Mouse (Mus musculus): ENCODE results near the gene Nhlrc4.

The Nhlrc4 gene

DNA sequence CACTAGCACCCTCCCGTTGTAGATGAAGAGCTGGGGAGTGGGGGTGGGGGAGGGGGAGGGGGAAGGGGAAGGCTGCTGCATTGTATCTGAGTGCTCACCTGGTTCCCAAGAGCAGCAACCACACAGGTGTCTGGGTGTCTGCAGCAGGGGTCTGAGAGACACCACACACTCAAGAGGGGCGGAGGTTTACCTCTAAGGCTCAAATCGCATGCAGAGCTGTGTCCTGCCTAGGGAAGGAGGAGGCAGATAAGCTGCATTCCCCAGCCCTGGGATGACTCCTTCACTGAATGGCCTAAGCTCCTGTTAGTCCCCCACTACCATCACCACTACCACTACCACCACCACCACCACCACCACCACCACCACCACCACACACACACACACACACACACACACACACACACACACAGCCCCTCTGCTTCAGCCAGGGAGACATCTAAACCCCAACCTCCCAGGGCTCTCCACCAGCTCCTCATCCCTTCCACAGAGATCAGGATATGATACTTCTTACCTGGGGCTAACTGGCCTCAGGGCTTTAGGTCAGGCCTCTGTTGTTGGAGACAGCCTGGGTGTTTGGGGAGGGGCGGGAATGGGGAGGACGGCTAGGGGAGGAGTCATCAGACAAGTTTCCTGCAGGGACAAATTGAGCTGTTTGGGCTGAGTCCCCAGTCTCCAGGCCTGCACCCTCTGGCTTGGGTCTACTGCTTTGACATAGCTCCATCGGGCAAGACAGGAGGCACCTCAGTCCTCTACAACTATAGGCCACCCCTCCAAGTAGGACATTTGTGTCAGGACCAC lies at the start of gene Nhlrc4, which contains the start of gene Pigq:
Gene Nhlrc4, minus strand, starts transcription at position 596 of the 798 bp plus-strand sequence.
Gene Pigq, minus strand, starts transcription at position 571 of the 798 bp plus-strand sequence.
- in situ Hi-C loops (cut with MboI, MseI), result no loop called here

DNA sequence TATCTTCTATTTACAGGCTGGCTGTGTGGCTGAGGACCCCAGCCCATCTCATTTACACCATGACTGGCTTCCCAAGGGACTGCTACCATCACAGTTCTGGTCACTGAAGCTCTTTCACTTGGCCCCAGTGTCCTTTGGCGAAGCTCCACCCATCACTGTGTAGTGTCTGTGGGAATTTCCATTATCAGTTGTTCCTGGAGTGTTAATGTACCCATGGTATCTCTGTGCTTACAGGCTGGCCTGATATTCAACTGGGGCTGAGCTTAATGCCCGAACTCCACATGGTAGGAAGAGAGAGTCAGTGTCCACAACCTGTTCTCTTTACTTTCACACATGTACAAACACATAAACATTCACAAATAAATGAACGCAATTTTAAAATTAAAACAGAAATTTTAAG lies 48.7 kb upstream of the Nhlrc4 start:
- in situ Hi-C loops (cut with MboI, MseI), result loop anchor here (5.0 kb wide), 1 partner anchor 106 kb away; no protein-coding TSS in a partner anchor

DNA sequence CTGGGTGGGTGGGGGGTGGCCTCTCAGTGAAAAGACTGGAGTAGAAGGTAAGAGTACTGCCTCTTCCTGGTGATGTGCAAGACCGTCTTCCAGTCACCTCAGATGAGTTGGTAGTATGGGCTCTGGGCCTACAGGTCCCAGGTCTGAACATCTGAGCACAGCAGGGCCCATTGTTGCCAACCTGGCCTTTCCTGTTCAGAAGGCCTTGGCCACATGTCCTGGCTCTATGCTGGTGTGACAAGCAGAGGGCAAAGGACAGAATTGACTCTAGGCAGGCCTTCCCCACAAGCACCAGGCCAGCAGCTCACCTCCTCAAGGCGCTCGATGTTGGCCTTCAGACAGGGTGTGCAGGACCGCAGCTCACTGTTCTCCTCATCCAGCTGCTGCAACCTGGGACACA lies 47.5 kb upstream of the Nhlrc4 start:
- in situ Hi-C loops (cut with MboI, MseI), result loop anchor here (5.0 kb wide), 1 partner anchor 105 kb away; no protein-coding TSS in a partner anchor

DNA sequence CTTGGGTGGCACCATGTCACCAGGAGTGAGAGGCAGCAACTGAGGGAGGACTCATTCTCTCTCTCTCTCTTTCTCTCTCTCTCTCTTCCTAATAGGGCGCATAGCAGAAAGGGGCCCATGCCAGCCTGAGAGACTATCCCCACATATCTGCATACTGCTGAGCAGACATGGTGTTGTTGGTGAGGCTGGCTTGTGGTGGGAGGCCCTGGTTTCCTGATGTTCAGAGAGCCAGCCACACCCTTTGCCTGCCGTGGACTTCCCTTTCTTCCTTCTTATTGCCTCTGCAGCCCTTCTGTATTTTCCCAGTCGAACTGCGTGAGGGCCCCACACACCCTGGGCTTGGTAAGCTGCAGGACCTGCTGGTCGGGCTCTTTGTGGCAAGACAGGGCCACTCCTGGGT lies 45.6 kb upstream of the Nhlrc4 start:
- in situ Hi-C loops (cut with MboI, MseI), result loop anchor here (5.0 kb wide), 1 partner anchor 103 kb away; no protein-coding TSS in a partner anchor

DNA sequence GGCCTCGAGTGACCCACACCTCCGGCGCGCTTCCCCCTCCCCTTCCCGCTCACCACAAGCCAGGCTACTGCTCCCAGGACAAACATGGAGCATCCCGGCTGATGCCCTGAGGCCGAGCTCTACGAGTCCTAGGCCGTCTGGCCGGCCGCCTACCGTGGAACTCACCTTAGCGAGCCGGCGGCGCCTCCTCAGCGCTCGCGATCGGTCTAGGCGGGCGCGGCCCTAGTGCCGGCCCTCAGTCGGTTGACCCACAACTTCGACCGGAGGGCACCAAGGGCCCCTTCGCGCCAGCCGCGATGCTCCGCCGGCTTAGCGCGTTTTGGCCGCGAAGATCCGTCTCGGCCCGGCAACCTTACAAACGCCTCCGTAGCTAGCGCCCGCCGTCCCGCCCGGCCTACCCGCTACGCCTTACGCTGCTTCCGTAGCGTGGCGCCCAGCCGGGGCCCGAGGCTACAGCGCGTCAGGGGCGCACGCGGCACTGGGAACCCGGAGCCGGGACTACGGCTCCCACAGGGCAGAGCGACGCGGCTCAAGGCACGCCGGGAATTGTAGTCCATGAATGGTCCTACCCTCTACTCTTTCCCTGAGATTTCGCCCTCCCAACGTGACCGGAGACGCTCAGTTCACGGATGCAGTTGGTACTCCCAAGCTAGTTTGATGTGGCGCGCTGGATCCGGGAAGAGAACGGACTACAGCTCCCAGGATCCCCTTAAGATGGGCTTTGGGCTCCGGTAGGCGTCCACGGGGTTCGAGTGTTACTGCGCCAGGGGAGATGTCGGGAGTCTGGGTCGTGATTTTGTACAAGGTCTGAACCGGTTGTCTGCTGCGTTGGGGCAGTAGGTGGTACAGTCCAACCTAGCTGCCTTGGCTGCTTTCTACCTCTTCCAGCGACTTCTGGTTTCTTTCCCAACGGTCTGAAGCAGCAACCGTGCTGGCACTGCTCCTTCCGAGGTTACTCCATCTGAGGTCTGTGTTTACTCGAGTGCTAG lies 40.8 kb upstream of the Nhlrc4 start, which contains the start of gene Capn15:
Gene Capn15, minus strand, starts transcription at position 491 of the 989 bp plus-strand sequence.
- in situ Hi-C loops (cut with MboI, MseI), result no loop called here

DNA sequence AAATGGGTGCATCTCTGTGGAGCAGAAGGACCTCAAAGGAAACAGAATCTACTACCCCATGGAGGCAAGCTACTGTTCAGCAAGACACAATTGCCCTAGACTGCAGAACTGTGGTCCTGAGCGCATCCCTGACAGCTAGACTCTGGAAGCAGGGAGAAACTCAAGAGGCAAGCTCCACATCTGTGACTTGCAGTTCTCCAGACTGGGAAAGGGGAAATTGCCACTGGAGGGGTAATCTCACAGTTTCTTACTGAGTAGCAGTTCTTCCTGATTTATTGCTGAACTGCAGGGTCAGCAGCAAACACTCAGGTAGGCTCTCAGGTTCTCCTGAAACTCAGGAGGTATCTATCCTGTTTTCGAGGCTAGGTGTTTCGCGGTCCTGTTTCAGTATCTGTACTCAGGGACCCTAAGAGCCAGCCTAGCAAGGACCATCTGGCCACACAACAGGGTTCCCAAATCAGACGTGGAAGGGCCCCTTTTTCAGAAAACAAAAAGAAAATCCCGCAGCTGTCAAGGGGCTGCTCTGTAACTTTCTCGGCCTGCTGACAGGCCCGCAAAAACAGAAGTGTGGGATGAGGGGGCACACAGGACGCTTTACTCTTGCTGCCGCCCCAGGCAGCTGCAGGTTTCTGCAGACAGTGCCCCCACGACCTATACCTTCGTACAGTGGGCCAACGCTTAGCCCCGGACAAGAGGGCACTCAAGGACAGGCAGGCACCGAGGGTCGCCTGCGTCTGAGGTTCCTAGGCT lies 40.0 kb upstream of the Nhlrc4 start:
- in situ Hi-C loops (cut with MboI, MseI), result no loop called here

DNA sequence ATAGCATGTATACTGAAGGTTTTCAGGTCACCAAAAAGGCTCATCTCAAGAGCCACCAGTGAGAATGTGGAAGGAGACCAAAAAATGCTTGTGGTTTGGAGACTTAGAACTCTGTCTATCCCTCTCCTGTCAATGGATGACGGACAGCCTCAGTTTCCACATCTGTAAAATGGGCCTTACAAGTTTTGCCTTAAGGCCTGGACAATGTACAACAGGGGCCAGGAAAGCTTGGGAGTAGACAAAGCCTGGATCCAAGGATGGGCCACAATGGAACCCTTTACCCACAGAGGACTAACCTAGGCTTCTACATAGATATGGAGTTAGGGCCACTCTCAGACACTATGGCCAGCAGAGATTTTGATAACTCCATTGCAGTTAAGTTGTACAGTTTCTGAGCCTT lies 39.3 kb upstream of the Nhlrc4 start:
- in situ Hi-C loops (cut with MboI, MseI), result no loop called here

DNA sequence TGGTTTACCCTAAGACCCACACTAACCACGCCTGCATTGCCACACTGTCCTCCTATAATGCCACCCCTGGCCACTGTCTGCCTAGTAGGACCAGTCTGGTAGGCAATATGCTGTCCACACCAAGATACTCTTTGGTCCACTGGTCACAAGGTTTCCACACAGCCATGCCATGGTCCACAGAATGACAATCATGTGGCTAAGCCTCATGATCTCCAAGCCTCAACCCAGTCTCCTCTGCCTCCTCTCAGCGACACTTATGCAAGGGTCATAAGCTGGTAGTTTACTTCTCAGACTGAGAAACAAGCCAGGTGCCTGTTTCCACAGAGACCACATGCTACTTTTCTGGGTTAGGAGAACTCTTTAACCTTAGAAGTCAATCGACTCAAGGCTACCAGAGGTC lies 38.2 kb upstream of the Nhlrc4 start:
- in situ Hi-C loops (cut with MboI, MseI), result no loop called here

DNA sequence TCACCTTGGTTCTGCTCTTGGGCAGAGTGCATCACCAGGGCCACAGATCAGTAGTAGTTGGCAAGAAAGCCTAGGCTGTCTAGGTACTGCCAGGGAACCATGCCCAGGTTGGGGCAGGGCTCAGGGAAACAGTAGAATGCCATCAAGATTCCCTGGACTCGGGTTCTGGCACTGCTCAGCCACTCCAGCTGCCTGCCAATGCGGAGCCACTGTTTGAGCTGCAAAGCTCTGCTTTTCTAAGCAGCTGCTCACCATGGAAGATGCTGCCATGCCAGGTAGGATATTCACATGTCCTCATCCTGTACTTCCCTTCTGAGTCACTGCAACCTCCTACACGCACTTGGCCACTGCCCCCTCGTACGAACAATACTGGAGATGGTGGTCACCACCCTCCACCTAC lies 36.1 kb upstream of the Nhlrc4 start:
- in situ Hi-C loops (cut with MboI, MseI), result no loop called here

DNA sequence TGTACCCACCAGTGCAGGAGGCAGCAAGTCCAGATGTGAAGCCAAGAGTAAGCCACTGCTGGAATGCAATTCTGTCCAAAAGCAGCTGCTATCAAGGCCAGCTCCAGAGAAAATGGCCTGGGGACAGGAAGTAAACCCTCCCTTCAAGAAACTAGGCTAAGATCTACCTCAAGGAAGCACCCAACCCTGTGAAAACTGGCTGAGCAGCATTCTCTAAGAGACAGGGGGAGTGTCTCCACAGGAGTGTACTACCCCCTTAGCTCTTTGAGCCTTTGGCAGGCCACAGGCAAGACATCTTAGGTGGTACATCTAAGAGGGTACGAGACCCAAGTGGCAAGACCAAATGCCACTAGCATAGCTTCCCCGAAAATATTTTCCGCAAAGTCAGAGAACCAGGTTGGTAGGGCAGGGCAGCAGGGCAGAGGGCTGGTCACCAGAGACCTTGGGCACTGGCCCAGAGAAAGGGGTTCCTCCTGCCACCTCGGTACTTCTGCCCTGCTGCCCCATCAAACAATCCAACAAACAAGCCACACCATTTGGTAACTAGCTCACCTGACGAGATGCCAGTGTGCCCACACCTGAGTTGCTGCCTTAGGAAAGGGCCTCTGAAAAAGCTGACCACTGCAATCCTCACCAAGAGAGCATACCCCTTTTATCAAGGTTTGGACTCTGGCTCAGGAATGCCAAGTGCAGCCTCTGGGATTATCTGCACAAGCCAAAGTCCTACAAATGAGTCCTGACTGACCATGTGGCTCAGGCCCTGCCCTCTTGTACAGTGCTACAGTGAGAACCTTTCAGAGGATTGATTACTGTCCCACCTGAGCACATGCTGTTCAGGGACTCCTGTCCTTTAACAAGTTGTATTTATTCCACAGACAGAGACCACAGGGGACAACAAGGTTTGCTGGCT lies 35.3 kb upstream of the Nhlrc4 start:
- in situ Hi-C loops (cut with MboI, MseI), result no loop called here

DNA sequence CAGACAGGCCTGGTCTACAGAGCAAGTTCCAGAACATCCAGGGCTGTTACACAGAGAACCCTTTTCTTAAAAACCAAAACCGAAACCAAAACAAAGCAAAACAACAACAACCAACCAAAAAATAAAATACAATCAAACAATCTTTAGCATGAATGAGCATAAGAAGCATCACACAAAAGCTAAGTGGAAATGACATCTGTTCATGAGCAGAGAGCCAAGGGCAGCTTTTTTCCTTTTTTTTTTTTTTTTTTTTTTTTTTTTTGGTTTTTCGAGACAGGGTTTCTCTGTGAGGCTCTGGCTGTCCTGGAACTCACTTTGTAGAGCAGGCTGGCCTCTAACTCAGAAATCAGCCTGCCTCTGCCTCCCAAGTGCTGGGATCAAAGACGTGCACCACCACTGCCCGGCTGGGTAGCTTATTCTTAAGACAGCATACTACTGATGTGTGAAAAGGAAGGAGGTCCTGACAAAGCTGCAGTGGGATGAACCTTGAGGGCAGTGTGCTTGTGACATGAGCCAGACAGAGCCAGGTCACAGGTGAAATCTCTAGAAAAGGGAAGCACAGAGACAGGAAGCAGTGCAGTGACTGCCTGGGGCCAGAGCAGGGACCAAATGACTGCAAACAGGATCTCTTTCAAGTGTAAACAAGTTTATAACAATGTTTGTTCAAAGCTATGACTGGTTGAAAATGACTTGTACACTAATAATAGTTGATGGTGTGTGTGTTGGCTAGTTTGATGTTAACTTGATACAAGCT lies 26.4 kb upstream of the Nhlrc4 start:
- in situ Hi-C loops (cut with MboI, MseI), result no loop called here

DNA sequence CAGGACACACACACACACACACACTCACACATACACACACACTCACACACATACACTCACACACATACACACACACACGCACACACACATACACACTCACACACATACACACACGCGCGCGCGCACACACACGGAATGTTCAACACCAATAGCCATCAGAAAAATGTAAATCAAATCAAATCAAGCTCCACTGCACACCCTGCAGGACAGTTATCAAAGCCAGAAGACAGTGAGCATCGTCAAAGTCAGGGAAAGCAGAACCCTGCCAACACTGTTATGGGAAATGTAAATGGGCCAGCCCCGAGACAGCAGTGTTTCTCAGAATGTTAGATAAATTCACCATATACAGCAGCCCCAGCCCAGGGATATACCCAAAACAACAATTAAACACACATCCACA lies 25.7 kb upstream of the Nhlrc4 start:
- in situ Hi-C loops (cut with MboI, MseI), result no loop called here

DNA sequence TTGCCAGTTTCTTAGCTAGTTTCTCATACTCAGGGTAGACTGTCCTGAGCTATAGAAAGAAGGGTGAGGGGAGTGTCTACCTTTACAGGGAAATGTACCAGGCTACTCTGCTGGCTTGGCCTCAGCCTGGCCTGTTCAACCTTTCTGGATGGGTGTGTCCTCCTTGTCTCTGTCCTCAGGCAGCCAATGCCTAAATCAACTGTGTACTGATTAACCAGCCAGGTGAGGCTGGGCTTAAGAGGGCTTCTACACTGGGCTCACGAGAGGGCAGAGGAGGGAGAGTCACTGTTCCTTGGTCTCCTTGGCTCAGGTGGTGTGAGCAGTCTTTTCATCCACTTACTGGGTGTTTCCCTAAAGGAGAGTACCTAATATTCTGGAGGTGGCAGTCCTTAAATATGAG lies 23.4 kb upstream of the Nhlrc4 start:
- in situ Hi-C loops (cut with MboI, MseI), result no loop called here

DNA sequence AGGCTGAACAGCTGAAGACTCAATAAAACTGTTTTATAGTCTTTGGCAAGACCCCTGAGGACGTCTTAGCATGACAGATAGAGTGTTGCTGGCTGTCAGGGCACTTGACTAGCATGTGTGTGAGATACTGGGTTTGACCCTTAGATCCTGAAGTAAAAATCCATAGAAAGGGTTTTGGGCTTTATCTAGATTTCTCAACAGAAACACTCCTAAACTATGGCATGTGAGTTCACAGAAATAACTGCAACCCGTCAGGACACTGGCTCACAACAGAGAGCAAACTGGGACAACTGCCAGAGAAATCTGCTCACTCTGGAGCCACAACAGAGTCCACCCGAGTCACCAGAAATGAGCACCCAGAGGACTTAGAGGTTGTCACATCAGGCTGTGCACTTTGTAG lies 22.9 kb upstream of the Nhlrc4 start:
- in situ Hi-C loops (cut with MboI, MseI), result no loop called here

DNA sequence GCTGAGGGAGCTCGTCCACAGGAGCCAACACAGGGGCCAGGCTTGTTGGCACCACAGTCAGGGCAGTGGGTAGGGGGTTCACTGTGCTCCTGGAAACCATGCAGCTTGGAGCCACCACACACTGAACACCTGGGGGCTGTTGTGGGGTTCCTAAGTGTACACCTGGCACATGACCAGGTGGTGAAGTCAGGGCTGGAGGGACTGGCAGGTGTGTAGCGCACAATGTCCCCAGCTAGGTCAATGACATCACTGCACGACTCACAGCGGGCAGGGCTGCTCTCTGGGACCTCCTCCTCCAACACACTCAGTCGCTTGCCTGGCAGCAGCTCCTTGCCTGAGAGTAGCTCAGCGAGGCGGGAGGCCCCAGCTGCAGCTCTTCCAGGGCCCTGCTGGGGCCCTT lies 19.5 kb upstream of the Nhlrc4 start:
- in situ Hi-C loops (cut with MboI, MseI), result no loop called here

DNA sequence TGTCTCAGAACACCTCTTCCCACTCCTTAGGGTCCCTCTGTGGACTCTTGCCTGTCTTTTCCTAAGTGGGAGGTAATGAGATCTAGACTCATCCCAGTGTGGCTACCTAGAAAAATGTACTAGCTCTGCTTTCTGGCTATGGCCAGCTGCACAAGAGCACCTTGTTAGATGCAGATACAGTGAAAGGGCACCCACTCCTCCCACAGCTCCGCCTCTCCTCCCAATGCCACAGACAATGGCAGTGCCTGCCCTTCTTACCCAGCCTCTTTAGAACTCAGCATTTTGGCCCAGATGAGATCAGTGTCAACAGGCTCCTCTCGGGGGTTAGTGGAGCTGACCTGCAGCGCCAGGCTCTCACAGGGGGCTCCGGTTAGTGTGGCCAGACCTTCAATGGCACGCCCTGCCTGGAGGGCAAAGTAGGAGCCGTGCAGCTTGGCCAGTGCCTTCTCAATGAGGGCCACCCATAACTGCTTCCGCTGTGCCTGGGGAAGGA lies 17.7 kb upstream of the Nhlrc4 start:
- in situ Hi-C loops (cut with MboI, MseI), result no loop called here

DNA sequence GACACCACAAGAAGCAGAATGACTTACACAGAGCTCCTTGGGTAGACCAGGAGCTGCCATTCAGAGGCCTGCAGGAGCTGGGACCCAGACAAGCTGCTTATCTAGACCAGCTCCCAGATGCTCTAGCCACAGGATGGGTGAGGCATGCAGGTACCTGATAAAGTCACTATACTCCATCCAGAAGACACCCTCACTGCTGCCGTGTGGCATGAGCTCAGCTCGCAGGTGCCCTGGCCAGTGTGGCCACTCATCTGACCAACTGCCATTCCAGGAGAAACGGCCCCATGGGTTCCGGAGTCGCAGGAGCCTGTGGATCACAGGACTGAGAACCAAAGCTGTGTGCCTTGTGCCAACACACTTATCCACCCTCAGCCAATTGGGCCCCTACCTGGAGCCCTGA lies 16.8 kb upstream of the Nhlrc4 start:
- in situ Hi-C loops (cut with MboI, MseI), result no loop called here

DNA sequence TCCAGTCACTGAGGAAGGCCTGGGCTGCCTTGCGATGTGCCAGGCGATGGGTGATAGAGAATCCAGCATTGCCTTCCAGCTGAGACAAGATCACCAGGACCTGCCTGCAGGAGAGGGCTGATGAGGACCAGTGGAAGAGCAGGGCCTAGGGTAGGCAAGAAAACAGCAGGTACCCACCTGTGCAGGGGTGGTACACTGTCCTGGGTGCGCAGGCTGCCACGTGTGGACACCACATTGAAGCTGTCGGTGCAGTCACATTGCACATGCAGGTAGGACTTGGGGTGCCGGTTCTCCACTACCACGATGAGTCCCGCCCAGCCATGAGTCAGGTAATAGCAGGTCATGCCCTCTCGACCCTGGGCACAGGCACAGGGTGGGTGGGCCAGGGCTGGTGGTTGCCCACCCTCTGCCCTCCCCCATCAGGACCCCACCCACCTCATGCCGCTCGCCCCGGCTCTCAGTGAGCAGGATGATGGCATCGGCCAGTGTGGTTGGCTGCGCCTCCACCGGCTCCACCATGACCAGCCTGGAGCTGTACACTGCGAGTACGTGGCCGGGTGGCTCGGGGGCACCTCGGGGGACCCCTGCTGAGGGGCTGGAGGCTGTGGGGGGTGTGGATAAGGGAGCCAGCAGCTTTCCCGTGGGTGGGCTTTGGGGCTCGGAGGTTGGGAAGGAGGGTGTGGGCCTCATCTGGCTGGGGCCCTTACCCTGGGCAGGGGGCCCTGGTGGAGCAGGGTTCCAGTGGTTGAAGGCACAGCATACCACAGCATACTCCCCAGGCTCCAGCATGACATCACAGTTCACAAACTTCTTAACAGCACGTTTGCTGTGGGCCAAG lies 15.1 kb upstream of the Nhlrc4 start:
- in situ Hi-C loops (cut with MboI, MseI), result no loop called here
